Mouse (Mus musculus) erythroblast, embryonic 14.5 days (primary cell): ENCODE results near the gene Gpc4. TPM values are rescaled to one million over a fixed set of nuclear protein-coding genes. Genes with fewer than 3 reads are reported as not detected.

Experiments used
- H3K27me3 ChIP-seq: 2 replicates; pipeline ENCODE4 v1.6.1; 2012; ENCODE audit warnings: inconsistent platforms; ENCODE audit not compliant: control insufficient read depth
- H3K36me3 ChIP-seq: 2 replicates; pipeline ENCODE4 v1.6.1; 2012; ENCODE audit warnings: mild to moderate bottlenecking, inconsistent platforms; ENCODE audit not compliant: control insufficient read depth
- H3K4me1 ChIP-seq: 2 replicates; pipeline ENCODE4 v1.6.1; 2012; ENCODE audit warnings: inconsistent platforms; ENCODE audit not compliant: control insufficient read depth
- H3K4me3 ChIP-seq: replicated peaks from 2 replicates; pipeline ENCODE3; 2012; ENCODE audit warnings: moderate library complexity, mild to moderate bottlenecking, inconsistent platforms
- H3K9me3 ChIP-seq: 2 replicates; pipeline ENCODE4 v1.6.1; 2012; ENCODE audit warnings: low read length, inconsistent platforms, mixed read lengths; ENCODE audit not compliant: control insufficient read depth
- GATA1 ChIP-seq: IDR thresholded peaks from 2 replicates; pipeline ENCODE4 v1.6.1; 2012; ENCODE audit warnings: low read length, inconsistent platforms, mixed read lengths
- TAL1 ChIP-seq: IDR thresholded peaks from 3 replicates; pipeline ENCODE4 v1.6.1; 2012; ENCODE audit warnings: low read length, inconsistent platforms, mixed read lengths
- polyA plus RNA-seq: library from polyadenylated mRNA; stranded (reverse); fragments of >175 nt; gene quantifications from 2 replicates; pipeline ENCODE4 v1.2.3, GENCODE M21; 2012

The Gpc4 gene
- polyA plus RNA-seq, 1 experiment, result 0.23 TPM

DNA sequence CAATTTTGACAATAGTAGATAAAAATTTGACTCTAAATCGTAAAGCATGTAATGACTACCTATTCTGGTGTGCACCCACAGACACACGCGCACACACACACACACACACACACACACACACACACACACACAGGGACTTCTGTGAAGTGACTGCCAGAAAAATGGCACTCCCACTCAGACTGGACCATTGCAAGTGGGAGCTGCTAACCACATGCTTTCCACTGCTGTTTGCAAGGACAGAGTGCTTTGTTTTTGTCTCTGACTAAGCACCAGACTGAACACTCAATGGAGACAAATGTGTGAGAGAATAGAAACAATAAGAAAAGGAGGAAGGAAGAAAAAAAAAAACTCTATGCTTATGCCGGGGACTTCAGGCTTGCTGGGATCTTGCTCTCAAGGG, 11.6 kb downstream of the Gpc4 start:
- Histone ChIP-seq H3K4me3 (no peak overlapping the region), H3K4me1 (peaks cover 26% of the 10 kb centered on the region), H3K36me3 (no peaks in the 10 kb centered on the region), H3K27me3 (no peaks in the 10 kb centered on the region), H3K9me3 (no peaks in the 10 kb centered on the region)
- TF ChIP-seq TAL1 (no peak), GATA1 (no peak)

DNA sequence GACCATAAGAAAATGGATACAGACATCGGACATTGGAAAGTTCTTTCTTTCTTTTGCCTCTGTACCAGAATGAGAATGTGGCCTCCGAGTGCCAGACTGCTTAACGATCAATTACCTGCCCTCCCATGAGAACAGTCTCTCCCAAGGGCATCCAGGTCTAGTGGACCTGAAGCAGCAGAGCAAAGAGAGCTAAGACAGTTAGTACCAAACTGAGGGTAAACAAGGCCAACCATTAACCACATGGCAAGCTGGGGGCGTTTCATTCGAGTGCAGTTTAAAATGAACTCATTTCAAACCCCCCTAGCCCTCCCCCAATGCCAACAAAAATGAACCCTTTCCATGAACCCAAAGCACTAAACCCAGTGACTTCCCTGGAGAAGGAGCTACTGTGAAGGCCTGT, 12.1 kb downstream of the Gpc4 start:
- Histone ChIP-seq H3K36me3 (no peaks in the 10 kb centered on the region), H3K27me3 (no peaks in the 10 kb centered on the region), H3K4me3 (no peak overlapping the region), H3K4me1 (peaks cover 26% of the 10 kb centered on the region), H3K9me3 (no peaks in the 10 kb centered on the region)
- no peak for TF ChIP-seq GATA1
- TF ChIP-seq TAL1, result no peak

DNA sequence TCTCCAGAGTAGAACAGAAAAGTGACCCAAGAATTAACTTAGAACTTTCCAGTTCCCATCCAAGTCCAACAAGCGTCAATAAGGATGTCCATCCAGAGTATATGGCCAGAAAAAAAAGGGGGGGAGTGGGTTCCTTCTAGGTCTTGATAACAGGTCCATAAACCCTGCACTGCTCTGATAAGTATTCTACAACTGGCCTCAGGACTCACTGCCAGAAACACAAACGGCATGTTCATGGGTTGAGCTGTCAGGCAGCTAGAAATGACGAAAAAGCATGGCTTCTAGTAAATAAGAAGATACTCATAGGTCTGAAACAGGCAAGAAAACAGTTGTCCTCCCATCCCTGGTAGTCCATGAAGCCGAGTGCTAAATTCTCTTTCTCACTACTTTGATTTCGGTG, 13.5 kb downstream of the Gpc4 start:
- no peaks in the 10 kb centered on the region for H3K9me3 ChIP-seq
- H3K4me3 ChIP-seq, result no peak overlapping the region
- no peaks in the 10 kb centered on the region for H3K36me3 ChIP-seq
- H3K27me3 ChIP-seq, result no peaks in the 10 kb centered on the region
- no peak for TF ChIP-seq GATA1
- TF ChIP-seq TAL1, result no peak
- peaks cover 26% of the 10 kb centered on the region for H3K4me1 ChIP-seq

DNA sequence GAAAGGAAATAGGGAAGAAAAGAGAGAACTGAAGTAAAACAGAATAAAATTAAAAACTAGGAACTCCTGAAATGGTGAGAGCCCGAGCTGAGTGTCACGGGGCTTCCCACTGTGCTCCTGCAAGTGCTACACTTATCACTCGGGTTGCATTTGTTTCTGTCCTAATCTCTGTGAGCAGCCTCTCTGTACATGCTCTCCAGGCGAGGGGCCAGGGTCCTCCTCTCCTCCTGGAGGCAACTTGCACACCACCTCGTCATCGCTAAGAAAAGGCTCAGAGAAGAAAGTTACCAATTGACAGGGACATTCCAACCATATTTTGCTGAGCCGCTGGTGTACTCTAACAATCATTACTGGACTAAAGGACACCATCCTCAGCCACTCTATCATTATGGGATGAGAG, 14.0 kb downstream of the Gpc4 start:
- Histone ChIP-seq H3K4me3 (peak overlapping the region; percentile 36), H3K4me1 (peaks cover 26% of the 10 kb centered on the region), H3K27me3 (no peaks in the 10 kb centered on the region), H3K36me3 (no peaks in the 10 kb centered on the region), H3K9me3 (no peaks in the 10 kb centered on the region)
- TF ChIP-seq TAL1 (0 out of 3 replicates have a peak, but pooled peaks have one; percentile 26), GATA1 (no peak)

DNA sequence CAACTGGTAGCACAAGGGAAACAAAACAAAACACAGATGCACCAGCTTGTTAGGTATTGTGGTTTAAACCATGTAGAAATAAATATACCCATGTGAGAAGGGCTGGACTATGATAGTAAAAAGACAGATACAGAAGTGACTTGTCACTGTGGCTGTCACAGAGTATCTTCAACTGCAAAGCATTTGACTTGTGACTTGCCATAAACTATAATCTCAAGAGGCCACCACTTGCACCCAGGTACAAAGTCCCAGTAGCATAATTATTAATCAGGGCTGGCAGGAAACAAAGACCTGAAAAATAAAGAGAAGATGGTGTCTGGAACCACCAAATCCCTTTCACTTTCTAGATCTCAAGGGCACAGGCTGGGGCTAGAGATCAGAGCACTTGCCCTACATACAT, 19.5 kb downstream of the Gpc4 start:
- Histone ChIP-seq H3K4me3 (no peak overlapping the region), H3K9me3 (no peaks in the 10 kb centered on the region), H3K36me3 (no peaks in the 10 kb centered on the region), H3K27me3 (no peaks in the 10 kb centered on the region), H3K4me1 (peaks cover 27% of the 10 kb centered on the region)
- no peak for TF ChIP-seq GATA1
- no peak for TF ChIP-seq TAL1

DNA sequence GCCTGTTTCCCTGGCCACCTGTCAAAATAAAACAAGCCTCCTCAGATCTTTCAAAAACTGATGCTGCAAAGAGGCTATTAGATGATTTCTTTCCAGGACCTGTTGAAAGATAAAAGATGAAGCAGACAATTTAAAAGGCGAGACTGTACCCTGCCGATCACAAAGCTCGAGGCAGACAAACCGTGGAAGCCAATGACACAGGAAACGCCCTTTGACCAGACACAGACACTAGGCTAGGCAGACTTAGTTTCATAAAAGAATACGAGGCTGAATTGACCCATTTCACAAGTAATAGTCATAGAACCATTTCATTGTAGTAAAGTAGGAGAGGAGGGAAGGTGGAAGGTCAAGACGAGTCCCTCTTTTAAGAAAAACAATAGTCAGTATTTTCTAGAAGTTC, 20.6 kb downstream of the Gpc4 start:
- Histone ChIP-seq H3K4me3 (no peak overlapping the region), H3K36me3 (no peaks in the 10 kb centered on the region), H3K9me3 (no peaks in the 10 kb centered on the region), H3K27me3 (no peaks in the 10 kb centered on the region), H3K4me1 (peaks cover 26% of the 10 kb centered on the region)
- no peak for TF ChIP-seq TAL1
- no peak for TF ChIP-seq GATA1

DNA sequence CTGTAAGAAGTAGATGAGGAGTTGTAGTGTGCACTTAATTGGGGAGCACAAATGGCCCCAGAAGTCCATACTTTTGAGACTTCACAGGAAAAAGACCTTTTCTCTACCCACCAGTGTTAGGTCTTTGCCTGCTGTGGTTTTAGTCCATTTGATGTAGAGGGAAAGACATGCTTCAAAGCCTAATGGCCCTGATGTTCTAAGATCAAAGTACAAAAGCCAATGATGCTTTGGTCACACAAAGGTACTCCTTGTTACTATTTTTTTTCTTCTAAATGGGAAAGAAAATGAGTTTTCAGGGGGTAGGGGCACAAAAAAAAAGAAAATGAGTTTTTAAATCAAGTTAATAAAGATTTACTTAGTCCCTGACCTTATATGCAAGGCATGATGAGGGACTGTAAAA, 24.7 kb downstream of the Gpc4 start:
- TF ChIP-seq GATA1 (no peak), TAL1 (no peak)

DNA sequence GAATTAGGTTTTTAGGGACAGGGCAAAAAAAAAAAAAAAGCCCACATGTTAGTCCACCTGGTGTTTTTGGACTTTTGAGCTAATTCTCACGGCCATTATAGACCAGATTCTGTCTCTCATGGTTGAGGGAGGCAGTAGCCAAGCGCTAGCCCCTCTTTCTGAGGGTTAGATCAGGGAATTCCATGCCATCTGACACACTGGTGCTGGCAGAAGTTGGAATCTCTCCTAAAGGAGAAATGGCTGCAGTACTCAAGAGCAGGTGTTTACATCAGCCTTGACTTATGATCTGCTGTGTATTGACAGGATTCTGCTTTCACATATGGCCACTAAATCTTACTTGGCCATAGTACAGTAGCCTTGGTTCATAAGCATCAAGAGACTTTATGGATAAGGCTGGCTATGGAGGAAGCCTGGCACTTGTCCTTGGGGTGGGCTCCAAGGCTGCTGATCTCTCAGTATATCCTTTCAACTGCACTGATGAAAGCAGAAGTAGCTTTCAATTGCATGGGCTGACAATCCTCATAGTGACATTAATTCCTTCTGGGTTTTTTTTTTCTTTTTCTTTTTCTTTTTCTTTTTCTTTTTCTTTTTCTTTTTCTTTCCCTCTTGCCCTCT, 26.5 kb downstream of the Gpc4 start:
- Histone ChIP-seq H3K4me1 (peaks cover 4% of the 10 kb centered on the region), H3K4me3 (no peak overlapping the region), H3K36me3 (no peaks in the 10 kb centered on the region), H3K27me3 (no peaks in the 10 kb centered on the region), H3K9me3 (no peaks in the 10 kb centered on the region)
- no peak for TF ChIP-seq GATA1
- no peak for TF ChIP-seq TAL1

More for the DNA sequence above, 24.7 kb downstream of the Gpc4 start:
- no peaks in the 10 kb centered on the region for H3K9me3 ChIP-seq
- no peaks in the 10 kb centered on the region for H3K36me3 ChIP-seq
- no peak overlapping the region for H3K4me3 ChIP-seq
- no peaks in the 10 kb centered on the region for H3K27me3 ChIP-seq
- H3K4me1 ChIP-seq, result peaks cover 20% of the 10 kb centered on the region

DNA sequence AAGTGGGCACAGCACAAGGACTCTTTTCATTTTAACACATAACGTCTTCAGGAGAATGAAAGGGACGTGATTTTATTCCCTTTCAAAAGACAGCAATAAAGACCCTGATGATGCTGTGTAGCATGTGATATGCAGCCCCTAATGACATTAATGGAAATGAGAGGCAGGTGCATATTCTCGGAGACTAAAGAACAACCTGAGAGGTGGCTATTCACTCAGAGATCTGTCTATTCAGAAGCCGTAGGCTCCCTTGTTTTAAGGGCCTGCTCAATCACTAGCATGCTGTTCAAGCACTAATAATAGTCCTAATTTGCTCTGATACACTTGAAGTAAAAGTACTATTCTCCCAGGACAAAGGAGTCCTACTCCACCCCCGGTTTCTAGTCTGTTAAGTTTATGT, 27.0 kb downstream of the Gpc4 start:
- H3K36me3 ChIP-seq, result no peaks in the 10 kb centered on the region
- no peaks in the 10 kb centered on the region for H3K27me3 ChIP-seq
- peaks cover 4% of the 10 kb centered on the region for H3K4me1 ChIP-seq
- no peak overlapping the region for H3K4me3 ChIP-seq
- TF ChIP-seq GATA1 (no peak), TAL1 (no peak)
- H3K9me3 ChIP-seq, result no peaks in the 10 kb centered on the region

DNA sequence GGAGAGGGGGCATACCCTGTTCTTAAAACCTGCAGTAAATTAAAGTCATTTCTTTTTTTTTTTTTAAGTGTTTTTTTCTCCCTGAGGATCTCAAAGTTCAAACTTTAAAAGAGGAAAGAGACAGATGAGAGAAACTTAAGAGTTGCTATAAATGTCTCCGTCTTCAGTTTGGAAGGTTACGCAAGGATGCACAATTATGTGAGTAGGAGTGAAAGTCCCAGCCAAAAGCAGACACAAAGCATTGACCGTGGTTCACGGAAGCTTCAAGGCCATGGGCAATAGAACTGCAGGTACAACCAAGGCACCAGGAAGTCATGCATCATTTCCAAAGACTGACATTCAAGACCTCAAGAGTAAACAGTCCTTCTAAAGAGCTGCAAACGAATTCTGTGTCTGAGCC, 28.5 kb downstream of the Gpc4 start:
- Histone ChIP-seq H3K36me3 (no peaks in the 10 kb centered on the region), H3K9me3 (no peaks in the 10 kb centered on the region), H3K4me1 (no peaks in the 10 kb centered on the region), H3K27me3 (no peaks in the 10 kb centered on the region), H3K4me3 (no peak overlapping the region)
- no peak for TF ChIP-seq TAL1
- TF ChIP-seq GATA1, result no peak
